Mouse (Mus musculus): Measurements from ENCODE around the gene Fam71e1. TPM values are rescaled to one million over a fixed set of nuclear protein-coding genes. Genes with fewer than 3 reads are reported as not detected.

Fam71e1 gene
- polyA plus RNA-seq, 1 experiment from 2014 or later, result 28.6 TPM

DNA sequence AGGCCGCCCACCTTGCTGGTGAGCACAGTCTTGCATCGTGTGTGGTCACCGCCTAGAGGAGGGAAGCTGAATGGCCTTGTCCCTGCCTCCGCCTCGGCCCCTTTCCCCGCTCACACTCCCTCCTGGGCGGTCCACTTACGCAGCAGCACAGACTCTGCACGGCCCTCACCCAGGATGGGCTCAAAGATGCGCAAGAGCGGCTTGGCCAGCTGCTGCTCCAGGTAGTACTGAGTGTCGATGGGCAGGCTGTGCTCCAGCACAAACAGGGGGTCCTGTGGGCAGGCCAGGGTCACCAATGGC lies 37.3 kb downstream of the Fam71e1 start:
- H3K9me3 ChIP-seq (ENCODE audit: control insufficient read depth, low read length), result no peaks in the 10 kb centered on the region
- H3K4me3 ChIP-seq (replicated peaks; ENCODE audit: low read depth, low read length), result no peak overlapping the region
- no peak for DNase-seq
- WGBS, result 73% methylated on average over 12 of the region's 12 CpGs
- no peak for ATAC-seq (ENCODE audit: low FRiP score, low TSS enrichment)
- no peak overlapping the region for H3K27ac ChIP-seq (replicated peaks; ENCODE audit: low read depth, low read length)
- peaks cover 34% of the 10 kb centered on the region for H3K36me3 ChIP-seq (ENCODE audit: control insufficient read depth, insufficient read depth, low read length)
- H3K4me2 ChIP-seq (ENCODE audit: low read length), result no peak overlapping the region
- H3K4me1 ChIP-seq (ENCODE audit: control insufficient read depth, insufficient read depth, low read length), result no peaks in the 10 kb centered on the region
- H3K27me3 ChIP-seq (ENCODE audit: control insufficient read depth, insufficient read depth, low read length), result no peaks in the 10 kb centered on the region
- H3K9ac ChIP-seq (replicated peaks; ENCODE audit: low read length), result no peak overlapping the region

DNA sequence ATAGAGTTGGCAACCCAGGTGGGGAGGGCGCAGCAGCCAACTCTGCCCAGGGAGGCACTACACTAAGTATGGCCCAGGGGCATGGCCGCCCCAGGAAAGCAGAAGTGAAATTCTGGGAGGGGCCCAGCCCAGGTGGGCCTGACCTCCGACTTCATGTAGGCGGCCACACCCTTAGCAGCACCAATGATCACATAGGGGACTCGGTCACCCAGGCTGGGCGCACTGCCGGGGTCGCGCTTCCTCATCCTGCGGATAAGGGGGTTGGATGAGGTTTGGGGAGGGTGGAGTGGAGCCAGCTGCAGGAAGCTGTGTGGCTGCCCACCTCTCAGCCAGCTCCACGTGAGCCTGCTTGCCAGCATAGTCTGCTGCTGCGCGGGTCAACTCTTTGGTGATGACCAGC lies 37.9 kb downstream of the Fam71e1 start:
- ATAC-seq (ENCODE audit: low FRiP score, low TSS enrichment) (no peak; the same call in 1 of the 2 replicates), DNase-seq (no peak)
- H3K9me3 ChIP-seq (ENCODE audit: control insufficient read depth, low read length), result no peaks in the 10 kb centered on the region
- WGBS, result 92% methylated on average over 13 of the region's 13 CpGs
- no peaks in the 10 kb centered on the region for H3K27me3 ChIP-seq (ENCODE audit: control insufficient read depth, insufficient read depth, low read length)
- peaks cover 34% of the 10 kb centered on the region for H3K36me3 ChIP-seq (ENCODE audit: control insufficient read depth, insufficient read depth, low read length)
- no peak overlapping the region for H3K9ac ChIP-seq (replicated peaks; ENCODE audit: low read length)
- H3K4me2 ChIP-seq (ENCODE audit: low read length), result no peak overlapping the region
- H3K4me3 ChIP-seq (replicated peaks; ENCODE audit: low read depth, low read length), result no peak overlapping the region
- no peak overlapping the region for H3K27ac ChIP-seq (replicated peaks; ENCODE audit: low read depth, low read length)
- no peaks in the 10 kb centered on the region for H3K4me1 ChIP-seq (ENCODE audit: control insufficient read depth, insufficient read depth, low read length)

- no peak for ATAC-seq (ENCODE audit: low FRiP score, low TSS enrichment)
- no peak for DNase-seq
- Histone ChIP-seq H3K27me3 (ENCODE audit: control insufficient read depth, insufficient read depth, low read length) (no peaks in the 10 kb centered on the region), H3K4me3 (replicated peaks; ENCODE audit: low read depth, low read length) (no peak overlapping the region), H3K27ac (replicated peaks; ENCODE audit: low read depth, low read length) (no peak overlapping the region), H3K9me3 (ENCODE audit: control insufficient read depth, low read length) (no peaks in the 10 kb centered on the region), H3K36me3 (ENCODE audit: control insufficient read depth, insufficient read depth, low read length) (peaks cover 38% of the 10 kb centered on the region), H3K9ac (replicated peaks; ENCODE audit: low read length) (no peak overlapping the region), H3K4me1 (ENCODE audit: control insufficient read depth, insufficient read depth, low read length) (no peaks in the 10 kb centered on the region), H3K4me2 (ENCODE audit: low read length) (no peak overlapping the region)
- WGBS, result 88% methylated on average over 19 of the region's 19 CpGs
Observed at GRCm38 (mm10) chr7:44534656-44535441, 38.5 kb downstream of the Fam71e1 start.

DNA sequence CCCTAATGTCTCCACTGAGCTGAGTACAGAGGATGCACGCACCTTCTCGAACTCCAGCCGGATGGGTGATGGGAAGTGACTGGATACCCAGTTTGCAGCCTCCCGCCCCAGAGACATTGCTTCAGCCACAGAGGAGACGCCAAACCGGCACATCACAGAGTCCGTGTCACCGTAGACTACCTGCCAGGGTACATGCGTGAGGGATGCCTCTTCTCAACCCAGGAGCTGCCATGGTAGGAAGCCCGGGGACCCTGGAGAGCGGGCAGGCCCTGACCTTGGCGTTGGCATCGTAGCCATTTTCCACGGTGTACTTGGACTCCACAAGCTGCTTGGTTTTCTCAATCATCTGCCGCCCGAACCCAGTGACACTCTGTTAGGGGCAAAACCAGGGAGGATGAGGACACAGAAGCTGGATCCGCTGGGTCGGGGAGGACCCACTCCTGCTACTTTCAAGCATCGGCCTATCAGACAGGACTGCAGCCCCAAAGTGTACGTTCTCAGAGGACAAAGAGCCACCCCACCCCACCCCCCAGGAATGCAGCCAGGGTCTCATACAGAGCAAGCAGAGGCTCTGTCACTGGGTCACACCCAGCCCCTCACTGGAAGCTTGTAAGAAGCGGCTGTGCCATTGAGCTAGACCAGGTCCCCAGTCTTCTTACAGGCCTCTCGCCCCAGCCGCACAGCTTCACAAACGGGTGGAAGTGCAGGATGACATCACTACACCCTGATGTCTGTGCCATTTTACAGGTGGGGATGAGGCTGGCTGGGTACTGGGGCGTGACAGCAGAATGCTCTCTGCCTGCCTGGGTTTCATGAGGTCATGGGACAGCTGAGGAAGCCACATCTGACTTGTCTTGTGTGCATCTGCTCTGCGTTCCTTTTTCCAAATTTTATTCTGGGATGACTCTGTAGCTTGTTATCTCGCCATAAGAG lies 39.5 kb downstream of the Fam71e1 start:
- Histone ChIP-seq H3K36me3 (ENCODE audit: control insufficient read depth, insufficient read depth, low read length) (peaks cover 49% of the 10 kb centered on the region), H3K4me1 (ENCODE audit: control insufficient read depth, insufficient read depth, low read length) (no peaks in the 10 kb centered on the region), H3K4me2 (ENCODE audit: low read length) (no peak overlapping the region), H3K27me3 (ENCODE audit: control insufficient read depth, insufficient read depth, low read length) (no peaks in the 10 kb centered on the region), H3K9ac (replicated peaks; ENCODE audit: low read length) (no peak overlapping the region), H3K27ac (replicated peaks; ENCODE audit: low read depth, low read length) (no peak overlapping the region), H3K4me3 (replicated peaks; ENCODE audit: low read depth, low read length) (no peak overlapping the region), H3K9me3 (ENCODE audit: control insufficient read depth, low read length) (no peaks in the 10 kb centered on the region)
- DNase-seq, result no peak
- no peak for ATAC-seq (ENCODE audit: low FRiP score, low TSS enrichment)
- 93% methylated on average over 27 of the region's 27 CpGs for WGBS

- ATAC-seq (ENCODE audit: low FRiP score, low TSS enrichment) (no peak), DNase-seq (no peak)
- no peak overlapping the region for H3K4me3 ChIP-seq (replicated peaks; ENCODE audit: low read depth, low read length)
- no peak overlapping the region for H3K9ac ChIP-seq (replicated peaks; ENCODE audit: low read length)
- H3K4me1 ChIP-seq (ENCODE audit: control insufficient read depth, insufficient read depth, low read length), result no peaks in the 10 kb centered on the region
- H3K27ac ChIP-seq (replicated peaks; ENCODE audit: low read depth, low read length), result no peak overlapping the region
- H3K36me3 ChIP-seq (ENCODE audit: control insufficient read depth, insufficient read depth, low read length), result peaks cover 52% of the 10 kb centered on the region
- H3K4me2 ChIP-seq (ENCODE audit: low read length), result no peak overlapping the region
- 90% methylated on average over 6 of the region's 6 CpGs for WGBS
- no peaks in the 10 kb centered on the region for H3K9me3 ChIP-seq (ENCODE audit: control insufficient read depth, low read length)
- H3K27me3 ChIP-seq (ENCODE audit: control insufficient read depth, insufficient read depth, low read length), result no peaks in the 10 kb centered on the region
Observed at GRCm38 (mm10) chr7:44536590-44536968, 40.2 kb downstream of the Fam71e1 start.

DNA sequence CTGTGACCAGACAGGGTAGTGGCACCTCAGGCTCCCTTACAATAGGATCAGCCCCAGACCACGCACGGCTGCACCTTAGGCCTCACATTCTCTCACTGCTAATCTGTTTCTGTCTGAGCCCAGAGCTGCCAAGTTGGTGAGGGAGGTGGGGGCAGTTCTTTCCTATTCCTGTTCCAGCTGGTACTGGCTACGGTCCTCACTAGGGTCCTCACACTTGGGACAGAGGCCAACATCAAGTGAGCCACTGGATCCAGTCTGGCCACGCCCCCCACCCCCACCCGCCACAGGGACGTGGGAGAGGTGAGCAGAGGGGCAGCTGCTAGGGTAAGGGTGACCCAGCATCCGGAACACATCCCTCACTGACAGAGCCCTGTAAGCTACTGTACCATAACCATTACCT lies 40.6 kb downstream of the Fam71e1 start:
- no peak overlapping the region for H3K9ac ChIP-seq (replicated peaks; ENCODE audit: low read length)

DNA sequence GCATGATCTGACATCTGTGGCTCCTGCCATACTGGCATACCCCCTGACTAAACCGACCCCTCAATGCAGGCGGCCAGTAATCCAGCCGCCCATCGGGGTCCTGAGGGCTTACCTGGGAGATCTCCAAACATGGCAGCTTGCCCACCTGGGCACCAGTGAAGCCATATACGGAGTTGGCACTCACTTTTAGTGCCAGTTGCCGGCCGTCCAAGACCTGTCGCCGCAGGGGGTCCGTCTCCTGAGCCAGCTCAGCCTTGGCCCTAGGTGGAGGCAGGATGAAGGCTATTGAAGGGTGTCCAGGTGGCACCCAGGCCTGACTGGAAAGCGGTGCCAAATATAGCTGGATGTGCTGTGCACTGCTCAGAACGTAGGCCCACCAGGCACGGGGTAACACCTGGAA lies 41.1 kb downstream of the Fam71e1 start:
- Histone ChIP-seq H3K4me3 (replicated peaks; ENCODE audit: low read depth, low read length) (no peak overlapping the region), H3K4me1 (ENCODE audit: control insufficient read depth, insufficient read depth, low read length) (no peaks in the 10 kb centered on the region), H3K36me3 (ENCODE audit: control insufficient read depth, insufficient read depth, low read length) (peaks cover 57% of the 10 kb centered on the region), H3K9ac (replicated peaks; ENCODE audit: low read length) (no peak overlapping the region), H3K27me3 (ENCODE audit: control insufficient read depth, insufficient read depth, low read length) (no peaks in the 10 kb centered on the region), H3K9me3 (ENCODE audit: control insufficient read depth, low read length) (no peaks in the 10 kb centered on the region), H3K4me2 (ENCODE audit: low read length) (no peak overlapping the region), H3K27ac (replicated peaks; ENCODE audit: low read depth, low read length) (no peak overlapping the region)
- WGBS, result 94% methylated on average over 13 of the region's 13 CpGs
- ATAC-seq (ENCODE audit: low FRiP score, low TSS enrichment) (no peak), DNase-seq (no peak)

More for the DNA sequence above, 40.6 kb downstream of the Fam71e1 start:
- Histone ChIP-seq H3K4me3 (replicated peaks; ENCODE audit: low read depth, low read length) (no peak overlapping the region), H3K27ac (replicated peaks; ENCODE audit: low read depth, low read length) (no peak overlapping the region), H3K36me3 (ENCODE audit: control insufficient read depth, insufficient read depth, low read length) (peaks cover 52% of the 10 kb centered on the region), H3K27me3 (ENCODE audit: control insufficient read depth, insufficient read depth, low read length) (no peaks in the 10 kb centered on the region), H3K4me1 (ENCODE audit: control insufficient read depth, insufficient read depth, low read length) (no peaks in the 10 kb centered on the region), H3K4me2 (ENCODE audit: low read length) (no peak overlapping the region), H3K9me3 (ENCODE audit: control insufficient read depth, low read length) (no peaks in the 10 kb centered on the region)
- no peak for DNase-seq
- whole genome bisulfite sequencing, result 83% methylated on average over 7 of the region's 7 CpGs
- ATAC-seq (ENCODE audit: low FRiP score, low TSS enrichment), result no peak

- no peak overlapping the region for H3K9ac ChIP-seq (replicated peaks; ENCODE audit: low read length)
- no peak overlapping the region for H3K27ac ChIP-seq (replicated peaks; ENCODE audit: low read depth, low read length)
- H3K4me3 ChIP-seq (replicated peaks; ENCODE audit: low read depth, low read length), result no peak overlapping the region
- DNase-seq (no peak), ATAC-seq (ENCODE audit: low FRiP score, low TSS enrichment) (no peak)
- H3K4me1 ChIP-seq (ENCODE audit: control insufficient read depth, insufficient read depth, low read length), result no peaks in the 10 kb centered on the region
- H3K4me2 ChIP-seq (ENCODE audit: low read length), result no peak overlapping the region
- no peaks in the 10 kb centered on the region for H3K27me3 ChIP-seq (ENCODE audit: control insufficient read depth, insufficient read depth, low read length)
- H3K9me3 ChIP-seq (ENCODE audit: control insufficient read depth, low read length), result no peaks in the 10 kb centered on the region
- peaks cover 54% of the 10 kb centered on the region for H3K36me3 ChIP-seq (ENCODE audit: control insufficient read depth, insufficient read depth, low read length)
- WGBS, result 93% methylated on average over 41 of the region's 41 CpGs
Observed at GRCm38 (mm10) chr7:44538756-44539624, 42.6 kb downstream of the Fam71e1 start.
